Mouse (Mus musculus): ENCODE data around the gene Zfp710. TPM values are rescaled to one million over a fixed set of nuclear protein-coding genes. Genes with fewer than 3 reads are reported as not detected.

Zfp710 gene
- polyA plus RNA-seq, 2 experiments, result 15.0 to 24.7 TPM

DNA sequence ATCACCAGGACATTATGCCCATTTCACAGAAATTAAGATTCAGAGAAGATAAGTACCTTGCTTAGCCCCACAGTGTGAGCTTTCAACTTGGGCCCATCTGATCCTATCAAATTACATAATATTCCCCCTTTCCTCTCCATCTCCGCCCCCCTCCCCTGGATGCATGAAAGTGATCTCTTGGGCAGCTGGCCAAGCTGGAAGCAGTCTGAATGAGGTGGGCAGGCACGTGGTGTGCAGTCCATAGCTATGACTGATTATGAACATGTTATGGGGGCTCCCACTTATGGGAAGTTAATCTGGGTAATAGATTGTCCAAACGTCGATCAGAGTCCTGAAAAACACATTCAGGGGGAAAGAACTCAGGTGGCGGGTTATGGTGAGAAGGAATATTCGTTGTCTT is 27.2 kb downstream of the Zfp710 start:
- DNase-seq (ENCODE audit: low spot score), result no peak
- 51% methylated on average over 6 of the region's 6 CpGs for WGBS
- Histone ChIP-seq H3K4me3 (replicated peaks; ENCODE audit: low read length) (no peak overlapping the region), H3K4me1 (ENCODE audit: control insufficient read depth, insufficient read depth, low read length) (peaks cover 27% of the 10 kb centered on the region), H3K9ac (ENCODE audit: low read depth, low read length, severe bottlenecking) (no peak overlapping the region), H3K27ac (replicated peaks; ENCODE audit: low read depth, low read length) (no peak overlapping the region), H3K36me3 (ENCODE audit: control insufficient read depth, insufficient read depth, low read length) (no peaks in the 10 kb centered on the region), H3K9me3 (ENCODE audit: control insufficient read depth, low read length) (no peaks in the 10 kb centered on the region), H3K27me3 (ENCODE audit: control insufficient read depth, insufficient read depth, low read length) (no peaks in the 10 kb centered on the region), H3K4me2 (replicated peaks; ENCODE audit: low read depth, low read length, severe bottlenecking) (no peak overlapping the region)
- TF ChIP-seq POLR2A (IDR thresholded peaks at IDR 0.05; ENCODE audit: borderline replicate concordance, extremely low read depth, insufficient read depth, insufficient read length), result no peak
- ATAC-seq (ENCODE audit: low FRiP score, low read depth), result peak; percentile 46; the same call in 1 of the 2 replicates

GRCm38 (mm10) chr7:80052261-80052660 is 27.6 kb downstream of the Zfp710 start:
- no peak for ATAC-seq (ENCODE audit: low FRiP score, low read depth)
- no peaks in the 10 kb centered on the region for H3K36me3 ChIP-seq (ENCODE audit: control insufficient read depth, insufficient read depth, low read length)

GRCm38 (mm10) chr7:80053147-80053546 is 28.5 kb downstream of the Zfp710 start:
- no peak overlapping the region for H3K9ac ChIP-seq (ENCODE audit: low read depth, low read length, severe bottlenecking)
- H3K9me3 ChIP-seq (ENCODE audit: control insufficient read depth, low read length), result no peaks in the 10 kb centered on the region
- no peak overlapping the region for H3K27ac ChIP-seq (replicated peaks; ENCODE audit: low read depth, low read length)
- no peak overlapping the region for H3K4me3 ChIP-seq (replicated peaks; ENCODE audit: low read length)
- TF ChIP-seq POLR2A (IDR thresholded peaks at IDR 0.05; ENCODE audit: borderline replicate concordance, extremely low read depth, insufficient read depth, insufficient read length), result no peak
- no peak for ATAC-seq (ENCODE audit: low FRiP score, low read depth)
- peaks cover 22% of the 10 kb centered on the region for H3K4me1 ChIP-seq (ENCODE audit: control insufficient read depth, insufficient read depth, low read length)
- no peak overlapping the region for H3K4me2 ChIP-seq (replicated peaks; ENCODE audit: low read depth, low read length, severe bottlenecking)
- H3K27me3 ChIP-seq (ENCODE audit: control insufficient read depth, insufficient read depth, low read length), result no peaks in the 10 kb centered on the region
- peaks cover 4% of the 10 kb centered on the region; the same call in 1 of the 2 replicates for H3K36me3 ChIP-seq (ENCODE audit: control insufficient read depth, insufficient read depth, low read length)
- DNase-seq (ENCODE audit: low spot score), result no peak
- 83% methylated on average over 9 of the region's 9 CpGs for WGBS

More at GRCm38 (mm10) chr7:80052261-80052660, 27.6 kb downstream of the Zfp710 start:
- Histone ChIP-seq H3K9ac (ENCODE audit: low read depth, low read length, severe bottlenecking) (no peak overlapping the region), H3K4me3 (replicated peaks; ENCODE audit: low read length) (no peak overlapping the region), H3K9me3 (ENCODE audit: control insufficient read depth, low read length) (no peaks in the 10 kb centered on the region), H3K4me2 (replicated peaks; ENCODE audit: low read depth, low read length, severe bottlenecking) (no peak overlapping the region), H3K4me1 (ENCODE audit: control insufficient read depth, insufficient read depth, low read length) (peaks cover 26% of the 10 kb centered on the region), H3K27me3 (ENCODE audit: control insufficient read depth, insufficient read depth, low read length) (no peaks in the 10 kb centered on the region), H3K27ac (replicated peaks; ENCODE audit: low read depth, low read length) (no peak overlapping the region)
- WGBS, result 50% methylated on average over 11 of the region's 11 CpGs
- peak; percentile 63 for DNase-seq (ENCODE audit: low spot score)
- TF ChIP-seq POLR2A (IDR thresholded peaks at IDR 0.05; ENCODE audit: borderline replicate concordance, extremely low read depth, insufficient read depth, insufficient read length), result no peak

DNA sequence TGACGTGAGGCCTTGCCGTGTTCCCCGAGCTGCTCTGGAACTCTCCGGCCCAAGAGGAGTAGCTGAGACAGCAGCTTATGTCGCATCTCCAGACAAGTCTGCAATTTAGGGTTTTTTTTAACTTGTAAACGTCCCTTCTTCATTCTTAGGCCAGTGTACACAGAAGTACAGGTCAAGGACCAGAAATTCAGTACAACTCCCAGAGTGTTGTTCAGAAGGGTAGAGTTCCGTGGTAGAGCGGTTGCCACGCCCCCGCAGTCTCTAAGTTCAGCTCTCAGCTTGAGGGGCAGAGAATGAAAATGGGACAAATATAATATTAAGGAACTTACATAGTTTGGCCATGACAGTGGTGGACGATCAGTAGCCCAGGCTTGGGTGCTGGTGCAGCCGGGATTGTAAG is 31.2 kb downstream of the Zfp710 start:
- no peak for DNase-seq (ENCODE audit: low spot score)
- no peak overlapping the region for H3K4me2 ChIP-seq (replicated peaks; ENCODE audit: low read depth, low read length, severe bottlenecking)
- WGBS, result 84% methylated on average over 12 of the region's 12 CpGs
- peaks cover 5% of the 10 kb centered on the region; the same call in 1 of the 2 replicates for H3K36me3 ChIP-seq (ENCODE audit: control insufficient read depth, insufficient read depth, low read length)
- H3K9ac ChIP-seq (ENCODE audit: low read depth, low read length, severe bottlenecking), result no peak overlapping the region
- no peaks in the 10 kb centered on the region for H3K27me3 ChIP-seq (ENCODE audit: control insufficient read depth, insufficient read depth, low read length)
- no peak overlapping the region for H3K4me3 ChIP-seq (replicated peaks; ENCODE audit: low read length)
- no peaks in the 10 kb centered on the region for H3K9me3 ChIP-seq (ENCODE audit: control insufficient read depth, low read length)
- no peak for ATAC-seq (ENCODE audit: low FRiP score, low read depth)
- TF ChIP-seq POLR2A (IDR thresholded peaks at IDR 0.05; ENCODE audit: borderline replicate concordance, extremely low read depth, insufficient read depth, insufficient read length), result no peak
- H3K4me1 ChIP-seq (ENCODE audit: control insufficient read depth, insufficient read depth, low read length), result peaks cover 36% of the 10 kb centered on the region
- no peak overlapping the region for H3K27ac ChIP-seq (replicated peaks; ENCODE audit: low read depth, low read length)

- ATAC-seq (ENCODE audit: low FRiP score, low read depth) (no peak), DNase-seq (ENCODE audit: low spot score) (no peak)
- no peak overlapping the region for H3K4me2 ChIP-seq (replicated peaks; ENCODE audit: low read depth, low read length, severe bottlenecking)
- peaks cover 5% of the 10 kb centered on the region; the same call in 1 of the 2 replicates for H3K36me3 ChIP-seq (ENCODE audit: control insufficient read depth, insufficient read depth, low read length)
- H3K27me3 ChIP-seq (ENCODE audit: control insufficient read depth, insufficient read depth, low read length), result no peaks in the 10 kb centered on the region
- H3K27ac ChIP-seq (replicated peaks; ENCODE audit: low read depth, low read length), result no peak overlapping the region
- TF ChIP-seq POLR2A (IDR thresholded peaks at IDR 0.05; ENCODE audit: borderline replicate concordance, extremely low read depth, insufficient read depth, insufficient read length), result no peak
- no peak overlapping the region for H3K4me3 ChIP-seq (replicated peaks; ENCODE audit: low read length)
- peaks cover 28% of the 10 kb centered on the region for H3K4me1 ChIP-seq (ENCODE audit: control insufficient read depth, insufficient read depth, low read length)
- H3K9me3 ChIP-seq (ENCODE audit: control insufficient read depth, low read length), result no peaks in the 10 kb centered on the region
- WGBS, result 82% methylated on average over 4 of the region's 4 CpGs
- H3K9ac ChIP-seq (ENCODE audit: low read depth, low read length, severe bottlenecking), result peak overlapping the region; percentile 7; the same call in 1 of the 2 replicates
Measured at GRCm38 (mm10) chr7:80057002-80057691, 32.5 kb downstream of the Zfp710 start.
